Comparison of ENCODE assay signal across 8 mouse cellular contexts in genomic region chr10:13473833-13474567, GRCm38 (mm10). TPM values are rescaled to one million over a fixed set of nuclear protein-coding genes. Genes with fewer than 3 reads are reported as not detected.
A peak's percentile ranks its signal among the peaks of the same experiment; 100 is the strongest.
DNase-seq lines count a peak whose midpoint lies in the region; ATAC-seq lines count a peak whose summit lies in the region.

TSS of gene Phactr2 (minus strand) at chr10:13474412.

- DNase-seq in CD4-positive helper T cell, adult 2 months (ENCODE audit: low read depth, low spot score) = peak; percentile 69
- DNase-seq in adrenal gland, postnatal 25 days = peak; percentile 46
- DNase-seq in forebrain, embryonic 11.5 days (ENCODE audit: low spot score) = peak; percentile 78
- DNase-seq in heart, postnatal 25 days (ENCODE audit: low spot score) = no peak
- peak; percentile 15 to 40 for DNase-seq in layer of hippocampus, postnatal 10 days (ENCODE audit: low spot score in 2 of 2)
- peak; percentile 53 for DNase-seq in lung, postnatal 10 days
- DNase-seq in ovary, postnatal 10 days (ENCODE audit: low spot score) = peak; percentile 24
- DNase-seq in thymus, postnatal 4 days = peak; percentile 81

- H3K4me2 ChIP-seq in forebrain, embryonic 11.5 days (ENCODE audit: low read depth, low read length, severe bottlenecking) = peak within 1 kb of the TSS; percentile 100

- peak; percentile 78 for ATAC-seq in forebrain, embryonic 11.5 days (replicated peaks; ENCODE audit: low FRiP score)

- peaks cover 11% of the 10 kb centered on the region for H3K27me3 ChIP-seq in forebrain, embryonic 11.5 days (ENCODE audit: control insufficient read depth, insufficient read depth, low read length)

- H3K36me3 ChIP-seq in forebrain, embryonic 11.5 days (ENCODE audit: control insufficient read depth, insufficient read depth, low read length) = no peaks in the 10 kb centered on the region

- no peaks in the 10 kb centered on the region for H3K9me3 ChIP-seq in forebrain, embryonic 11.5 days (ENCODE audit: control insufficient read depth, low read length)

- peak within 1 kb of the TSS; percentile 67 for H3K4me3 ChIP-seq in forebrain, embryonic 11.5 days (ENCODE audit: low read depth, low read length)

- H3K4me1 ChIP-seq in forebrain, embryonic 11.5 days (replicated peaks; ENCODE audit: control insufficient read depth, insufficient read depth, low read length) = peaks cover 4% of the 10 kb centered on the region; the same call in 1 of the 2 replicates

- peak within 1 kb of the TSS; percentile 79 for H3K9ac ChIP-seq in forebrain, embryonic 11.5 days (ENCODE audit: low read length)

- intact Hi-C loops in heart, postnatal 25 days (cut with DNase I) = no loop called here

- no peak within 1 kb of the TSS for H3K27ac ChIP-seq in forebrain, embryonic 11.5 days (ENCODE audit: low read depth, low read length)

- under 1% methylated on average over 65 of the region's 71 CpGs for WGBS in forebrain, embryonic 11.5 days

RNA-seq across cellular contexts. Expression of gene Phactr2, which starts in this region (rescaled TPM):
- 24.0 and 30.6 TPM in 2 replicates for total RNA-seq in adrenal gland, postnatal 25 days (2021)
- polyA plus RNA-seq in forebrain, embryonic 11.5 days (2014; fragmentation: Nextera tagmentation; extraction: Ambion mirVana) = 16.7 and 17.7 TPM in 2 replicates
- 10 to 100 TPM; 45.0 to 51.5 TPM for total RNA-seq in heart, postnatal 25 days (2021)
- total RNA-seq in layer of hippocampus, postnatal 10 days (2021) = 10 to 100 TPM; 23.1 to 24.5 TPM
